Comparison of ENCODE assay signal across 11 mouse cellular contexts in the genomic region with DNA sequence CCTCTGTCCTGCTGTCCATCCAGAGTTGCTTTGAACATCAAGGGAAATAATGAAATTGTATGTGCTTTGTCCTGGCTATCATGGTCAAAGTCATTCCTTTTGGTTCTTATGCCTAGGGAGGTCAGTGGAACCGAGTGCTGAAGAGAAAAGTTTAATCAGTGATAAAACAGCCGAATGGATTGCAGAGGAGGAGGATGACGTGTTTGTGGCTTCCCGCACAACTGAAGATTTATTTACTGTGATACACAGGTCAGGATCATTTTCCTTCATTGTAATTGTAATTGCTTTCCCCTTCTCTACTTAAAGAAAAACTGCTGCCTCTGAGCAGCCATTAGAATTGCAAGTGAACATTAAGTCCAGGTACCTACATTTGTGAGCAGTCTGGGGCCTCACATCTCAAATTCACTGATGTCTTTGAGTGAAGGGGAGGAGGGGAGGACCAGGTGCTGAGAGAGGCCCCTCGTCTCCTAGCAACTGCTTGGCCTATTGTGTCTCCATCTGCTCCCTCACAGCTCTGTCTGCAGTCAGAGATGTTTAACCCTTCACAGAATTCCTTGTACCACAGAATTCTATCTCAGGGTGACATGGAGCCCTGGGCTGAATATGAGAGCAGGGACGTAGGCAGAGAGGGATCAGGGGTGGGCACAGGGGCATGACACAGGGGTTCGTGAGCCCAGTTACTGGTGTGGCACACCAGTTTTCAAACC. TPM values are rescaled to one million over a fixed set of nuclear protein-coding genes. Genes with fewer than 3 reads are reported as not detected.
DNase-seq lines count a peak whose midpoint lies in the region; ATAC-seq and TF ChIP-seq lines count a peak whose summit lies in the region.
"Had no signal": no experiment of that assay in that cellular context is flagged by ENCODE, and none has a peak within 500 bp of the region (broad histone marks: within the 10 kb centered on the region; RNA-seq: fewer than 3 reads in every experiment).

No protein-coding gene starts in this region.

- no peak for TF ChIP-seq POLR2A in limb, embryonic 14.5 days (IDR thresholded peaks at IDR 0.05; ENCODE audit: borderline replicate concordance, extremely low read depth, insufficient read depth, insufficient read length)

- no peak overlapping the region for H3K4me3 ChIP-seq in stomach, embryonic 14.5 days (ENCODE audit: low read depth, low read length)
- no peak overlapping the region for H3K4me3 ChIP-seq in stomach, postnatal 0 days (ENCODE audit: low read depth, low read length)
- no peak overlapping the region for H3K4me3 ChIP-seq in forebrain, embryonic 11.5 days (ENCODE audit: low read depth, low read length)
- H3K4me3 ChIP-seq in limb, embryonic 14.5 days (replicated peaks; ENCODE audit: low read length) = no peak overlapping the region
- no peak overlapping the region for H3K4me3 ChIP-seq in stomach, embryonic 16.5 days (replicated peaks; ENCODE audit: low read length)
- H3K4me3 ChIP-seq: liver, embryonic 15.5 days had no signal

- no peaks in the 10 kb centered on the region; the same call in 1 of the 2 replicates for H3K36me3 ChIP-seq in stomach, embryonic 14.5 days (ENCODE audit: control insufficient read depth, insufficient read depth, low read length)
- no peaks in the 10 kb centered on the region for H3K36me3 ChIP-seq in stomach, postnatal 0 days (ENCODE audit: control insufficient read depth, insufficient read depth, low read length)
- no peaks in the 10 kb centered on the region for H3K36me3 ChIP-seq in forebrain, embryonic 11.5 days (ENCODE audit: control insufficient read depth, insufficient read depth, low read length)
- no peaks in the 10 kb centered on the region; the same call in 1 of the 2 replicates for H3K36me3 ChIP-seq in limb, embryonic 14.5 days (ENCODE audit: control insufficient read depth, insufficient read depth, low read length)
- no peaks in the 10 kb centered on the region for H3K36me3 ChIP-seq in stomach, embryonic 16.5 days (ENCODE audit: control insufficient read depth, insufficient read depth, low read length)
- H3K36me3 ChIP-seq: liver, embryonic 15.5 days had no signal

- no peak overlapping the region for H3K9ac ChIP-seq in stomach, embryonic 14.5 days (replicated peaks; ENCODE audit: low read depth, low read length)
- H3K9ac ChIP-seq in stomach, postnatal 0 days (ENCODE audit: low read length) = no peak overlapping the region
- H3K9ac ChIP-seq in forebrain, embryonic 11.5 days (ENCODE audit: low read length) = peak overlapping the region; percentile 12; the same call in 1 of the 2 replicates
- no peak overlapping the region for H3K9ac ChIP-seq in limb, embryonic 14.5 days (ENCODE audit: low read depth, low read length, severe bottlenecking)
- H3K9ac ChIP-seq in stomach, embryonic 16.5 days (ENCODE audit: low read length) = no peak overlapping the region
- H3K9ac ChIP-seq: liver, embryonic 15.5 days had no signal

- DNase-seq in stomach, postnatal 0 days (ENCODE audit: low spot score) = no peak
- peak; percentile 76 for DNase-seq in forebrain, embryonic 11.5 days (ENCODE audit: low spot score)
- peak; percentile 33 for DNase-seq in limb, embryonic 14.5 days (ENCODE audit: low spot score)
- no peak for DNase-seq in adrenal gland, postnatal 25 days
- no peak for DNase-seq in right cerebral cortex, postnatal 25 days
- no peak for DNase-seq in heart, adult 8-10 months (ENCODE audit: low spot score)
- DNase-seq: kidney, adult 9 months had no signal

- WGBS in stomach, embryonic 14.5 days = 42% methylated on average over 7 of the region's 7 CpGs
- WGBS in stomach, postnatal 0 days = 41% methylated on average over 7 of the region's 7 CpGs
- 30% methylated on average over 7 of the region's 7 CpGs for WGBS in forebrain, embryonic 11.5 days
- 41% methylated on average over 7 of the region's 7 CpGs for WGBS in limb, embryonic 14.5 days
- 33% methylated on average over 7 of the region's 7 CpGs for WGBS in stomach, embryonic 16.5 days

- H3K27ac ChIP-seq in stomach, embryonic 14.5 days (ENCODE audit: low read length) = no peak overlapping the region
- no peak overlapping the region for H3K27ac ChIP-seq in stomach, postnatal 0 days (replicated peaks)
- H3K27ac ChIP-seq in forebrain, embryonic 11.5 days (ENCODE audit: low read depth, low read length) = peak overlapping the region; percentile 86
- 0 out of 2 replicates have a peak overlapping the region, but pooled peaks have one; percentile 43 for H3K27ac ChIP-seq in limb, embryonic 14.5 days (replicated peaks; ENCODE audit: low read depth, low read length)
- H3K27ac ChIP-seq in stomach, embryonic 16.5 days (ENCODE audit: low read length) = no peak overlapping the region
- H3K27ac ChIP-seq: liver, embryonic 15.5 days had no signal

- no peak overlapping the region for H3K4me2 ChIP-seq in stomach, embryonic 14.5 days (replicated peaks; ENCODE audit: low read depth, low read length)
- no peak overlapping the region for H3K4me2 ChIP-seq in stomach, postnatal 0 days (replicated peaks; ENCODE audit: low read depth)
- H3K4me2 ChIP-seq in forebrain, embryonic 11.5 days (ENCODE audit: low read depth, low read length, severe bottlenecking) = peak overlapping the region; percentile 33; the same call in 1 of the 2 replicates
- no peak overlapping the region for H3K4me2 ChIP-seq in limb, embryonic 14.5 days (replicated peaks; ENCODE audit: low read depth, low read length, severe bottlenecking)
- H3K4me2 ChIP-seq in stomach, embryonic 16.5 days (ENCODE audit: low read depth, low read length) = no peak overlapping the region
- H3K4me2 ChIP-seq: liver, embryonic 15.5 days had no signal

- no peaks in the 10 kb centered on the region for H3K9me3 ChIP-seq in stomach, embryonic 14.5 days (ENCODE audit: control insufficient read depth, low read depth, low read length)
- H3K9me3 ChIP-seq in stomach, postnatal 0 days (ENCODE audit: control insufficient read depth, low read length) = no peaks in the 10 kb centered on the region
- no peaks in the 10 kb centered on the region for H3K9me3 ChIP-seq in forebrain, embryonic 11.5 days (ENCODE audit: control insufficient read depth, low read length)
- no peaks in the 10 kb centered on the region for H3K9me3 ChIP-seq in limb, embryonic 14.5 days (ENCODE audit: control insufficient read depth, low read length)
- no peaks in the 10 kb centered on the region for H3K9me3 ChIP-seq in stomach, embryonic 16.5 days (replicated peaks; ENCODE audit: control insufficient read depth, low read length)
- H3K9me3 ChIP-seq: liver, embryonic 15.5 days had no signal

- H3K4me1 ChIP-seq in stomach, embryonic 14.5 days (ENCODE audit: control insufficient read depth, insufficient read depth, low read length) = no peaks in the 10 kb centered on the region
- H3K4me1 ChIP-seq in stomach, postnatal 0 days (replicated peaks; ENCODE audit: control insufficient read depth, insufficient read depth) = no peaks in the 10 kb centered on the region
- H3K4me1 ChIP-seq in forebrain, embryonic 11.5 days (replicated peaks; ENCODE audit: control insufficient read depth, insufficient read depth, low read length) = peaks cover 5% of the 10 kb centered on the region; the same call in 1 of the 2 replicates
- no peaks in the 10 kb centered on the region for H3K4me1 ChIP-seq in limb, embryonic 14.5 days (ENCODE audit: control insufficient read depth, insufficient read depth, low read length)
- H3K4me1 ChIP-seq in stomach, embryonic 16.5 days (ENCODE audit: control insufficient read depth, insufficient read depth, low read length) = no peaks in the 10 kb centered on the region
- H3K4me1 ChIP-seq: liver, embryonic 15.5 days had no signal

- no peak for TF ChIP-seq EP300 in stomach, postnatal 0 days (optimal IDR thresholded peaks at IDR 0.05)

- H3K27me3 ChIP-seq in stomach, embryonic 14.5 days (ENCODE audit: control insufficient read depth, insufficient read depth, low read length) = no peaks in the 10 kb centered on the region
- no peaks in the 10 kb centered on the region for H3K27me3 ChIP-seq in stomach, postnatal 0 days (ENCODE audit: control insufficient read depth, insufficient read depth, low read length)
- no peaks in the 10 kb centered on the region; the same call in 1 of the 2 replicates for H3K27me3 ChIP-seq in forebrain, embryonic 11.5 days (ENCODE audit: control insufficient read depth, insufficient read depth, low read length)
- H3K27me3 ChIP-seq in limb, embryonic 14.5 days (ENCODE audit: control insufficient read depth, insufficient read depth, low read length) = no peaks in the 10 kb centered on the region; the same call in 1 of the 2 replicates
- H3K27me3 ChIP-seq in stomach, embryonic 16.5 days (ENCODE audit: control insufficient read depth, insufficient read depth, low read length) = peaks cover 12% of the 10 kb centered on the region
- H3K27me3 ChIP-seq: CH12.LX; liver, embryonic 15.5 days had no signal

- 0 out of 2 replicates have a peak, but pooled peaks have one; percentile 42 for ATAC-seq in stomach, embryonic 14.5 days (ENCODE audit: insufficient number of reproducible peaks, insufficient read depth, low FRiP score, low read depth)
- ATAC-seq in stomach, postnatal 0 days (ENCODE audit: low FRiP score, low TSS enrichment) = no peak
- peak; percentile 94 for ATAC-seq in forebrain, embryonic 11.5 days (replicated peaks; ENCODE audit: low FRiP score)
- peak; percentile 85 for ATAC-seq in limb, embryonic 14.5 days (ENCODE audit: low FRiP score, low read depth)
- ATAC-seq in stomach, embryonic 16.5 days (ENCODE audit: insufficient read depth, low FRiP score) = peak; percentile 37; the same call in 1 of the 2 replicates

- TF ChIP-seq CTCF in stomach, postnatal 0 days (IDR thresholded peaks at IDR 0.05; ENCODE audit: low read depth) = no peak

RNA-seq across cellular contexts. Expression of gene Rtl5, which starts 10.6 kb away (rescaled TPM):
- polyA plus RNA-seq in stomach, embryonic 14.5 days (2014; fragmentation: Nextera tagmentation; extraction: Ambion mirVana) = 1.6 and 2.9 TPM in 2 replicates
- 0.56 and 0.64 TPM in 2 replicates for polyA plus RNA-seq in stomach, postnatal 0 days (2015; fragmentation: Nextera tagmentation; extraction: Ambion mirVana)
- polyA plus RNA-seq in forebrain, embryonic 11.5 days (2014; fragmentation: Nextera tagmentation; extraction: Ambion mirVana) = 4.6 and 5.9 TPM in 2 replicates
- 24.8 and 28.8 TPM in 2 replicates for polyA plus RNA-seq in limb, embryonic 14.5 days (2012; rRNA removed)
- 1.1 and 1.6 TPM in 2 replicates for polyA plus RNA-seq in limb, embryonic 14.5 days (2014; fragmentation: Nextera tagmentation; extraction: Ambion mirVana)
- polyA plus RNA-seq in stomach, embryonic 16.5 days (2015; fragmentation: Nextera tagmentation; extraction: Ambion mirVana) = 2.3 and 2.7 TPM in 2 replicates
- 6.1 and 8.9 TPM in 2 replicates for total RNA-seq in adrenal gland, postnatal 25 days (2021)
- 1 to 10 TPM; 1.1 to 1.9 (median 1.3) TPM for total RNA-seq in heart, adult 8-10 months (2022)

RNA-seq across cellular contexts. Expression of gene Pin4, which starts 37.5 kb away (rescaled TPM):
- 74.4 and 86.4 TPM in 2 replicates for polyA plus RNA-seq in stomach, embryonic 14.5 days (2014; fragmentation: Nextera tagmentation; extraction: Ambion mirVana)
- 48.2 and 61.7 TPM in 2 replicates for polyA plus RNA-seq in stomach, postnatal 0 days (2015; fragmentation: Nextera tagmentation; extraction: Ambion mirVana)
- 73.6 and 77.5 TPM in 2 replicates for polyA plus RNA-seq in forebrain, embryonic 11.5 days (2014; fragmentation: Nextera tagmentation; extraction: Ambion mirVana)
- 19.8 and 46.3 TPM in 2 replicates for polyA plus RNA-seq in limb, embryonic 14.5 days (2012; rRNA removed)
- 62.3 and 66.0 TPM in 2 replicates for polyA plus RNA-seq in limb, embryonic 14.5 days (2014; fragmentation: Nextera tagmentation; extraction: Ambion mirVana)
- polyA plus RNA-seq in stomach, embryonic 16.5 days (2015; fragmentation: Nextera tagmentation; extraction: Ambion mirVana) = 43.3 and 54.5 TPM in 2 replicates
- 57.5 and 116 TPM in 2 replicates for total RNA-seq in adrenal gland, postnatal 25 days (2021)
- total RNA-seq in heart, adult 8-10 months (2022) = 10 to 100 TPM; 16.4 to 27.6 (median 19.2) TPM

Comparison
In these comparisons a context has a peak if more than half of its experiments do, and no peak if none do; other contexts are left out.
1. H3K27ac ChIP-seq: peak in forebrain, embryonic 11.5 days (single experiment) and limb, embryonic 14.5 days (single experiment); none in stomach, embryonic 14.5 days (single experiment), stomach, postnatal 0 days (single experiment) and stomach, embryonic 16.5 days (single experiment).
2. DNase-seq: peak in forebrain, embryonic 11.5 days (single experiment) and limb, embryonic 14.5 days (single experiment); none in stomach, postnatal 0 days (single experiment), adrenal gland, postnatal 25 days (single experiment), right cerebral cortex, postnatal 25 days (single experiment) and heart, adult 8-10 months (single experiment).